Mouse (Mus musculus) spleen, adult 2 months (tissue): ENCODE results near the gene Traf4. TPM values are rescaled to one million over a fixed set of nuclear protein-coding genes. Genes with fewer than 3 reads are reported as not detected.

Experiments used
- DNase-seq, 2 experiments: peaks; one replicate each; pipeline versions ENCODE4 v3.0.0 to v3.0.0-alpha.2; 2012 to 2021; ENCODE audit warnings: low spot score in 2 of 2, low read depth in 1 of 2
- H3K27ac ChIP-seq: fragments of 200-500 bp; 2 replicates; pipeline ENCODE4 v1.5.1; 2012; ENCODE audit warnings: low read length, inconsistent platforms; ENCODE audit not compliant: insufficient read depth
- H3K27me3 ChIP-seq: fragments of 200-500 bp; 2 replicates; pipeline ENCODE4 v1.6.1; 2012; ENCODE audit warnings: mild to moderate bottlenecking, moderate library complexity, low read length, inconsistent platforms; ENCODE audit not compliant: control insufficient read depth, insufficient read depth
- H3K36me3 ChIP-seq: fragments of 200-500 bp; 2 replicates; pipeline ENCODE4 v1.6.1; 2012; ENCODE audit warnings: mild to moderate bottlenecking, low read length, inconsistent platforms; ENCODE audit not compliant: control insufficient read depth, insufficient read depth
- H3K4me1 ChIP-seq: fragments of 200-500 bp; 2 replicates; pipeline ENCODE4 v1.6.1; 2011; ENCODE audit warnings: inconsistent platforms; ENCODE audit not compliant: control insufficient read depth, insufficient read depth, insufficient read length
- H3K4me3 ChIP-seq: fragments of 200-500 bp; 2 replicates; pipeline ENCODE4 v1.5.1; 2011; ENCODE audit warnings: mild to moderate bottlenecking, inconsistent platforms; ENCODE audit not compliant: insufficient read depth, insufficient read length; ENCODE audit errors: extremely low read depth
- CTCF ChIP-seq: fragments of 200-500 bp; IDR thresholded peaks from 2 replicates; pipeline ENCODE4 v1.5.1; 2011; ENCODE audit warnings: mild to moderate bottlenecking, inconsistent platforms; ENCODE audit not compliant: insufficient read depth, insufficient read length, insufficient replicate concordance; ENCODE audit errors: extremely low read depth
- POLR2A ChIP-seq: fragments of 200-500 bp; IDR thresholded peaks from 2 replicates; pipeline ENCODE4 v1.6.1; 2011; ENCODE audit warnings: low read depth, low read length, inconsistent platforms
- WGBS: fragments of 180-500 bp; shearing (Covaris S2); methylation state at CpG from one replicate; pipeline ENCODE4 v1.1.7; 2018; 5-methylcytosine and 5-hydroxymethylcytosine counted together
- polyA plus RNA-seq: library from polyadenylated mRNA; depleted of rRNA; stranded (reverse); fragments of >200 nt; gene quantifications from 2 replicates; pipeline ENCODE4 v1.2.3, GENCODE M21; 2012

The Traf4 gene
- polyA plus RNA-seq, 1 experiment: 43.4 TPM

GRCm38 (mm10) chr11:78153778-78154177 lies 11.6 kb downstream of the Traf4 start:
- 92% methylated on average over 13 of the region's 13 CpGs for WGBS
- peaks cover 10% of the 10 kb centered on the region for H3K36me3 ChIP-seq
- H3K27me3 ChIP-seq: no peaks in the 10 kb centered on the region
- no peak overlapping the region for H3K4me3 ChIP-seq
- H3K4me1 ChIP-seq: no peaks in the 10 kb centered on the region
- TF ChIP-seq POLR2A (no peak), CTCF (no peak)
- H3K27ac ChIP-seq: no peak overlapping the region
- no peak for DNase-seq

GRCm38 (mm10) chr11:78152299-78153231 lies 12.8 kb downstream of the Traf4 start:
- H3K4me1 ChIP-seq: no peaks in the 10 kb centered on the region
- DNase-seq: no peak
- H3K27me3 ChIP-seq: no peaks in the 10 kb centered on the region
- 88% methylated on average over 9 of the region's 9 CpGs for WGBS
- H3K36me3 ChIP-seq: peaks cover 10% of the 10 kb centered on the region
- no peak overlapping the region for H3K27ac ChIP-seq
- H3K4me3 ChIP-seq: no peak overlapping the region
- TF ChIP-seq POLR2A: no peak

GRCm38 (mm10) chr11:78151161-78151560 lies 14.2 kb downstream of the Traf4 start:
- Histone ChIP-seq H3K4me3 (no peak overlapping the region), H3K27me3 (no peaks in the 10 kb centered on the region), H3K27ac (no peak overlapping the region), H3K4me1 (no peaks in the 10 kb centered on the region), H3K36me3 (peaks cover 10% of the 10 kb centered on the region)
- no peak for DNase-seq
- TF ChIP-seq POLR2A (no peak), CTCF (0 out of 2 replicates have a peak, but pooled peaks have one; percentile 6)
- WGBS: 61% methylated on average over 1 of the region's 1 CpGs

GRCm38 (mm10) chr11:78146707-78147543 lies 18.5 kb downstream of the Traf4 start:
- no peak for DNase-seq
- Histone ChIP-seq H3K27me3 (no peaks in the 10 kb centered on the region), H3K4me1 (no peaks in the 10 kb centered on the region), H3K4me3 (no peak overlapping the region), H3K36me3 (peaks cover 8% of the 10 kb centered on the region), H3K27ac (no peak overlapping the region)
- WGBS: 89% methylated on average over 6 of the region's 6 CpGs
- TF ChIP-seq POLR2A (no peak), CTCF (no peak)

GRCm38 (mm10) chr11:78146168-78146567 lies 19.2 kb downstream of the Traf4 start:
- WGBS: 91% methylated on average over 5 of the region's 5 CpGs
- no peaks in the 10 kb centered on the region for H3K4me1 ChIP-seq
- DNase-seq: no peak
- peaks cover 8% of the 10 kb centered on the region for H3K36me3 ChIP-seq
- no peak for TF ChIP-seq POLR2A
- no peak for TF ChIP-seq CTCF
- no peak overlapping the region for H3K27ac ChIP-seq
- H3K4me3 ChIP-seq: no peak overlapping the region
- no peaks in the 10 kb centered on the region for H3K27me3 ChIP-seq

GRCm38 (mm10) chr11:78143520-78143919 lies 21.9 kb downstream of the Traf4 start:
- H3K4me3 ChIP-seq: no peak overlapping the region
- H3K27me3 ChIP-seq: no peaks in the 10 kb centered on the region
- no peak for DNase-seq
- no peaks in the 10 kb centered on the region for H3K4me1 ChIP-seq
- TF ChIP-seq CTCF: no peak
- no peak for TF ChIP-seq POLR2A
- WGBS: 94% methylated on average over 2 of the region's 2 CpGs
- no peak overlapping the region for H3K27ac ChIP-seq
- peaks cover 8% of the 10 kb centered on the region for H3K36me3 ChIP-seq
